Mouse (Mus musculus) MN1 (cell line): ENCODE measurements around the gene Gatad1.
"Not testable (repeated sequence)": the region's sequence is repeated elsewhere in the genome, so short reads cannot be mapped to it uniquely, and the experiment has no call there.

Experiments
- DNase-seq: peaks from one replicate; pipeline ENCODE4 v3.0.0-alpha.2; 2016; ENCODE audit warnings: low spot score

The Gatad1 gene

DNA sequence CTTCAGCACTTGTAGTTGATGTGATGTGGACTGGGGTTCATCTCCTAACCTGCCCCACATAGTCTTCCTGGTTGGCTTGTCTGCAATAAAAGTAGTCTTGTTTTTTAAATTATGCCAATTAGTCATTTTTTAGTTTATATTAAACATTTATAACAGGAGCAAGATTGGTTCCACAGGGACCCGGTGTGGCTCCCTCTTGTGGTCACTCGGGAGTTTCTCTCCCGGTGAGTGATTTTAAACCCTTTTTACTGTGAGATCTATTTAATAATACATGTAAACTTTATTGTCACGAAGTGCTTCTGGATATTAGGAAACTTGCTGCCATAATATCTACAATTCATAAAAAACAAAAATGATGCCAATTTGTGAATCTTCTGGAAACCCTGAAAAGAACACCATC, 23.0 kb downstream of the Gatad1 start:
- DNase-seq = no peak

DNA sequence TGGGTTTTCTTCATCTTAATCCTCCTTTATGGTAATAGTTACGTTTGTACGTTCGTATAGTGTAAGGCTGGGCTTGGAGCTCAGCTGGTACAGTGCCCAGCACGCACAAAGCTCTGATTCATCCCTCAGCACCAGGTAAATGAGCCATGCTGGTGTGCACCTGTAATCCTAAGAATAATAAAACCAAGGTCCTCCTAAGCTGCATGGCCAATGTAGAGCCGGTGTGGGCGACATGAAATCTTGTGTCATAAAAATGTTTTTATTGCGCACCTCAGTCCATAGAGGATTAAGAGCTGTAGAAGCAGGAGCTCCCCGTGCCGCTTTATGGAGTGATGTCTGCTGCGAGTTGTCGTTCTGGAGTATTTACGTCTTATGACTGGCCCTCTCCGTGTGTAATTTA, 23.7 kb downstream of the Gatad1 start:
- no peak for DNase-seq

DNA sequence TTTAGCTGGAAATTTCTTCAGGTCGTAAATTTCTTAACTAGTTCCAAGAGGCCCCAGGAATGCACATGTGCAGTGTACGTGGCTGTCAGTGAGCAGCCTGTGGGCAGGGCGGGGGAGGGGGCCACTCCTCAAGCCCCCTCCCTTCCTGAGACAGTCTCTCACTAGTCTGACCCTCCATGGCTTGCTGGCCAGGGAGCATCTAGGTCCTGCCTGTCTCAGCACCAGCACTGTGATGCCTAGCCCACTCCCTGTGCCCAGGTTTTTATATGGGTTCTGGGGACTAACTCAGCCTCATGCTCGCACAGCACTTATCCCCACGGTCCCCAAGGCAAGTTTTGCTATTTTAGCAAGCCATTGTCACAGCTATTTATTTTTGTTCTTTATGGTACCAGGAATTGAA, 24.7 kb downstream of the Gatad1 start:
- no peak for DNase-seq

DNA sequence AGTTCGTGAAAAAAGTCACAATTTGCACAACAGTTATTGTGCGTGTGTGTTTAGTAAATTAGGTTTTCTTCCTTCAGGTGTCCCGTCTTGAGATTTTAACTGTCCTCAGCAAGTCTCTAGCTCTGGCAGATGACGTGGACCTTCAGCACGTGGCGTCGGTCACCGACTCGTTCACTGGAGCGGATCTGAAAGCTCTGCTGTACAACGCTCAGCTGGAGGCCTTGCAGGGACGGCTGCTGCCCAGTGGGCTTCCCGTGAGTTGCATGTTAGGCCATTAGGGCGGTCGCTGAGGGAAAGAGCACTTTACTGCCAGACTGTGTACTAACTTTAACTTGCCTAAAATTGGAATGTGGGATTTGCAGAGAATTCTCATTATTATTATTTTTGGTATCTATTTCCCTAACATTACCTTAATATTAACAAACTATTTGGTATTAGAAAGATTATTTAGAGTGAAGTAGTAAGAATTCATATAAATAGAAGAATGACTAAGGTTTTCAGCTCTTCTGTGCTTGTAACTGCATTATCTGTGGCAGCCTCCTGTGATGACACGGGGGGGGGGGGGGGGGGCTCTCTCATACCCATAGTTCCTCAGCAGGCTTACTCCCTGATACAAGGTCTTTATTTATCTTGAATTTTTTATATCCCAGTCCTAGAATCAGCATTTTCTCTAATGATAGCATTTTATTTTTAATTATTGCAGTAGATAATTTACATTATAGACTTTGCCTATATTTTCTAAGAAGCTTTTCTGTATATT, 25.3 kb downstream of the Gatad1 start:
- no peak for DNase-seq

DNA sequence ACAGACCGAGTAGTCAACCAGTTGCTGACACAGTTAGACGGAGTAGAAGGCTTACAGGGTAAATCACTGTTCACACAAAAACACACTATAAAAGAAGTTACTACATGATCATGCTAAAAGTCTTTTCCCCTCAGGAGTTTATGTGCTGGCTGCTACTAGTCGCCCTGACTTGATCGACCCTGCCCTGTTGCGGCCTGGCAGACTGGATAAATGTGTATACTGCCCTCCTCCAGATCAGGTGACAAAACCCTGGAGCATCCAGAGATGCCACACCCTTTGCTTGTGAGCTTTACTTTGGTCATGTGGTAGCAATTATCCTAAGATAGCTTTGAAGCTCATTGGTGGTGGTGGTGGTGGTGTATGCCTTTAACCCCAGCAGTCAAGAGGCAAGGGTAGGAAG, 26.9 kb downstream of the Gatad1 start:
- DNase-seq = no peak

DNA sequence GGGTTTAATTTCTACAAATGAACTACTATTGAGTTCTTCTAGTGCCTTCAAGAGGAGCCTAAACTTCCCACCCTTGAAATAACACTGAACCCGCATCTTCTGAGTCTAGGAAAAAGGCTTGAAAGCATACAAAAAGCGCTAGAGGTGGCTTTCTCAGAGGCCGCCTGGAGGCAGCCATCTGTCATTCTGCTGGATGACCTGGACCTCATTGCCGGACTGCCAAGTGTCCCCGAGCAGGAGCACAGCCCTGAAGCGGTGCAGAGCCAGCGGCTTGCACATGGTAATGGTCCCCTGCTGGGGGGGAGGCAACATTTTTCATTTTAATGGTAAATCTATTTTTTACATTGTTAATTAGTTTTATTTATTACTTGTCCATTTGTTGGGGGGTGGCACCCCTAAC, 36.5 kb downstream of the Gatad1 start:
- DNase-seq = no peak

DNA sequence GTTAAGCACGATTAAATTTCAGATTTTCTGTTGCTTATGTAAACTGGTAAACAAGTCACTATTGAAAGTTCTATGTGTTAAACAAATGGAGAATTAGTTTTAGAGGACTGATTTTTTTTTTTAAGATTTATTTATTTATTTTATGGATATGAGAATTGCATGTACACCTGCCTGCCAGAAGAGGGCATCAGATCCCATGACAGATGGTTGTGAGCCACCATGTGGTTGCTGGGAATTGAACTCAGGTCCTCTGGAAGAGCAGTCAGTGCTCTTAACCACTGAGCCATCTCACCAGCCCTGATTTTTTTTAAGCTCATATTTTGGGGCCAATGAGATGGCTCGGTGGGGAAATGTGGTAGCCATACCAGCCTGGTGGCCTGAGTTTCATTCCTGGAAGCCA, 45.1 kb downstream of the Gatad1 start:
- DNase-seq = not testable (repeated sequence)

DNA sequence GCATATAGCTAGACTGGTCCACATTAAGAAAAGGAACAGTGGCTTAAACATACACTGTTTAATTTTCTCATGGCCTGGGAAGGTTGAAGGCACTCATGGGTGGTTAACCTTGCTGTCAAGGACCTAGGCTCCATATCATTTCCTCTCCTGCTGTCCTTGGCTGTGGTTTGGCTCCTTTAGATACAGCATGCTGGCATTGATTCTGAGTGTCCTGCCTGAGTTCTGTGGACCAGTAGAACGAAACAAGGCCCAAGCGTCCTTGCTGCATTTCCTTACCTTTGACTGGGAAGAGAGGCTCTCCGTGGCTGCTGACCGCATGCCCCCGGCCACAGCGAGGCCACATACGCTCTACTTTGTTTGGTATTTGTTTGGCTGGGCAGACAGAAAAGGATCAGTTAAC, 47.7 kb downstream of the Gatad1 start:
- DNase-seq = no peak

DNA sequence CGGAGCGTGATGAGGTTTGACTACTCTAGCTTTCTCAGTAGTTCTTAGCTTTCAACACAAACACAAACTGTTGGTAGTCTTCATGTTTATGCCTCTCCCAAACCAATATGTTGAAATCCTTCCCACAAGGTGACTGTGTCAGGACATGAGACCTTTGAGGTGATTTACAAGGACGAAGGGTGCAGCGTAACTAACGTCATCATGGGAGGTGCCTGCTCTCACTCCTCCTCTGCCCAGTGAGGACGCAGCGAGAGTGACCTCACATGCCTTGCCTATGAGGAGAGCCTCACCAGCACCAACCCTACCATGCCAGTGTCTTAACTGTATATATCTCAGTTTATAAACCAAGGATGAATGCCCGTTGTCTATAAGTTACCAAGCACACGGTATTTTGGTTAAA, 49.9 kb downstream of the Gatad1 start:
- no peak for DNase-seq

DNA sequence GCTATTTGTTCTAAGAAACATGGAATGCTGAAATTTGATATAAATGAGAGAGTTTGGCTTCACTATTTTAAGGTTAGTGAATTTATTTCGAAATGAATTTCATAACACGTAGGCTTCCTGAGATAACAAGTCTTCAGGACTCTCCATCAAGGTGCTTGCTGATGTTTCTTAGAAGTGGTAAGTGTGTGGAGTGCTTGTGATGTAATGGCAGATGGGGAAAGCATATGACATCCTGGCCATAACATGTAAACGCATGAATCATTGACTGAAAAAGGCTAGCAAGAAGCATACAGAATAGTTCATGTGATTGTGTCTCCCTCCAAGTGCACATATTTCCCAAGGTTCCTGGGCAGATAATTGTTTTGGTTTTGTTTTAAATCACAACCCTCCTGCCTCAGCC, 56.2 kb downstream of the Gatad1 start:
- DNase-seq = no peak

DNA sequence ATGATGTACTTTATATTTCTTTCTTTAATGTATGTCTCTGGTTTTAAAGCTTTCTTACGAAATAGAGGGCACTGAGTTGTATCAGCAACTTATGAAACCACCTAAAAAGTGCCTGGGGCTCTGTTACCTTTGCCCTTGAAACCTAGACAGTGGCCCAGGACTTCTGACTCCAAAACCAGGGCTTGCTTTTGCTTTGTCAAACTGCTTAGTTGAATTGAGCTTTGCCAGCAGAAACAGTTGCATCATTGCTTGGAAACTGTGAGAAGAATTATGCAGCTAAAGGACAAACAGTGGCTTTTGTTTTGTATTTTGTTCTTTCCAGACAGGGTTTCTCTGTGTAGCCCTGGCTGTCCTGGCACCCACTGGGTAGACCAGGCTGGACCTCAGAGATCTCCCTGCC, 56.7 kb downstream of the Gatad1 start:
- DNase-seq = no peak

DNA sequence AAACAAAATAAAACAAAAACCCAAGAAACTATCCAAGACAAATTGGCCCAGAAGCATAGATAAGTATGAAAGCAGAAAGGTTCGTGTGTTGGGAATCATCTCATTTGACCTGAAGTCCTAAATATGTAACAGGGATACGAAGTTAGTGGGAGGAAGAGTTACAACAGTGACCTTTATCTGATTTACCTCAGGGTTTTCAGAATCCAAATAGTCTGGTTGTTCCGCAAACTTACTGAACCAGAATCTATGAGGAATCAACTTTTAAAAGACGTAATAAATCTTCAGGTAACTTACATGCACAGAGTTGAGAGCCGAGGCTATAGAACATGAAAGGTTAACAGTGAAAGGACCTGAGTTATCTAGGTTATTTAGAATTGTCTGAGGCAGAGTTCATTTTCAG, 58.2 kb downstream of the Gatad1 start:
- no peak for DNase-seq

DNA sequence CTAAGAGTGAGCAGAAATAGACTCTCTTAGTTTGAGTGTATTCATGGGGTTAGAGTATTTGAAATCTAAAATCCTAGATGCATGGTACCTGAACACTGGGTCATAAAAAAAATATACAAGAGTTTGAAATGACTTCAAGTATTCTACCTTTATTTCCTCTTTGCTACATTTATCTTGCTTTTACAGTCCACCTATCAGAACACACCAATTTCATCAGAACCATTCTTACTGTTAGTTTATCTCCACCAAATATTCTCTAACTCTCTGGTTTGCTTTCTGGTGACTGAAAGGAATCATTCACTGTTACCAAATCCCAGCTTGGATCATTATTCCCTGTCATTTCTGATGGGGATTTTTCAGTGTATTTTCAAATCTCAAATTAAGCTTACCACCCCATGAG, 59.8 kb downstream of the Gatad1 start:
- no peak for DNase-seq

DNA sequence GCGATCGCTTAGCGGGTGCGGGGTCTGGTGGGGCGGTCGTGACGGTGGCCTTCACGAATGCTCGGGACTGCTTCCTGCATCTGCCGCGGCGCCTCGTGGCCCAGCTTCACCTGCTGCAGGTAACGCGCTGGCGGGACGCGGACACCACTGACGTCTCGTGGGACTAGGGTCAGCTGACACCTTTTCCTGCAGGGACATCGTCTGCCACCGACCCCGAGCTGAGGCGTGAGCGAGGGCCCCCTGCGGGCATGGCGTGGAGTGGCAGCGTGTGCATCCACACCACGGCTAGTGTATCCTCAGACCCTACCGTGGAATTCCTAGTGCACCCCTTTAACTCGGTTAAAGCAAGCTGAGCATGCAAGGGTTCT, 60.6 kb downstream of the Gatad1 start, which contains the start of gene Rbm48:
Rbm48 (minus strand) TSS at position 187 of the 368 bp plus-strand sequence.
- DNase-seq = peak; percentile 91

DNA sequence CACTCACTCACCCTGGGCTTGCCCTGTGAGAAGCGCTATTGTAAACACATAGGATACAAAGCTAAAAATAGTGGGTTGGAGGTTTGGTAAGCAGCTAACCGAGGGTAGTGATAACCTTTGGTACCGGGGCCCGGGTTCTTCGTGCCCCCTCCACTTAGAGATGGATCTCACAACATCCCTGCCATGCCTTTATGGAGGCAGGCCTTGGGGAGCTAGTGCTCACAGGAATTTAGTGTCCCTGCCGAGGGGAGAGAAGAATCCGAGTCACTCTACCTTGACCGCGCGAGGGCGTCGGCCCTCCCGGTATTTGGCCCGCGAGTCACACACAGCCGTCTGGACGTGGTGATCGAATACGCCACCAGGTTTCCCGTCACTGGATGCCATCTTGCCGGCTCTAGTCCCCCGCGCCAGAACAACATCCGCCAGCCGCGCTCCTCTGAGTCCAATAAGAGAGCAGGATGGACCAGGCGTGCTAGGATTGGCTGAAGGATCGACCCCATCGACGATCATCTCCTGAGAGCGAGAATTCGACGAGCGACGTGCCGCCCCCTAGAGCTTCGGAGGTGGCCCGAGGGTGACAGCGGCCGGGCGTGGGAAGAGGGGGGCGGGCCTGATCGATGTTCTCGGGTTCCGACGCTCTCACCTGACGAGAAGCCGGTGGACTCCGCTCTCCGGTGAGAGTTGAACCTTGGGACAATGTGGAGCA, 61.1 kb downstream of the Gatad1 start, which contains the start of gene Pex1:
Pex1 (plus strand) TSS at position 374 of the 706 bp plus-strand sequence.
- DNase-seq = peak; percentile 99
